15 mouse cellular contexts compared by ENCODE assay signal in the genomic region with DNA sequence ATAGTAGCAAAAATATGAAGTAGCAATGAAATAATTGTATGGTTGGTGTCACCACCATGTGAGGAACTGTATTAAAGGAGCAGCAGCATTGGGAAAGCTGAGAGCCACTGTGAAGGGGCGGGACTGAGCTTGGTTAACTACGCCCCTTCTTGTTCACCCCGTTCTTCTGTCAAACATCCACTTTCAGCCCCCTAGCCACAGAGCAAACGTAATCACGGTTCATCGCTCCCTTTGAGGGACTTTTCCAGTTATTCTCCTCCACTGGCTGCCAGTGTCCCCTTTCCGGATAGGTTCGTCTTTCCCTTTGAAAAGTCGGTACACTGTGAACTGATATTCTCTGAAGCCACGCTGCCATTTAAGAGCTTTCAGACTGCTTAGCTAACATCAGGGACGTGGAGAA.
DNase-seq lines count a peak whose midpoint lies in the region; ATAC-seq lines count a peak whose summit lies in the region.
"Had no signal": no experiment of that assay in that cellular context is flagged by ENCODE, and none has a peak within 500 bp of the region (broad histone marks: within the 10 kb centered on the region; RNA-seq: fewer than 3 reads in every experiment).

No protein-coding gene starts in this region.

- H3K4me3 ChIP-seq in kidney, embryonic 14.5 days (ENCODE audit: low read length): no peak overlapping the region
- H3K4me3 ChIP-seq in hindbrain, embryonic 13.5 days: no peak overlapping the region
- H3K4me3 ChIP-seq: layer of hippocampus, adult 2 months; lung, embryonic 15.5 days; megakaryocyte, embryonic 14.5 days had no signal

- no peaks in the 10 kb centered on the region for H3K9me3 ChIP-seq in kidney, embryonic 14.5 days (ENCODE audit: control insufficient read depth, low read length)
- H3K9me3 ChIP-seq in hindbrain, embryonic 13.5 days: no peaks in the 10 kb centered on the region
- H3K9me3 ChIP-seq: lung, embryonic 15.5 days; megakaryocyte, embryonic 14.5 days had no signal

- DNase-seq in kidney, postnatal 10 days: no peak
- peak; percentile 36 for DNase-seq in testis, postnatal 10 days (ENCODE audit: low spot score)
- DNase-seq in testis, postnatal 14 days (ENCODE audit: low spot score): no peak
- DNase-seq in urinary bladder, postnatal 14 days (ENCODE audit: low spot score): no peak
- no peak for DNase-seq in frontal cortex, postnatal 14 days (ENCODE audit: low spot score in 2 of 2)
- no peak for DNase-seq in adrenal gland, adult 2 months
- DNase-seq: adrenal gland, postnatal 14 days; cerebellum, postnatal 14 days; heart, postnatal 14 days; thymus, adult 18-20 months had no signal

- H3K4me2 ChIP-seq in kidney, embryonic 14.5 days (replicated peaks; ENCODE audit: low read depth, low read length): 0 out of 2 replicates have a peak overlapping the region, but pooled peaks have one; percentile 4
- peak overlapping the region; percentile 27; the same call in 1 of the 2 replicates for H3K4me2 ChIP-seq in hindbrain, embryonic 13.5 days
- H3K4me2 ChIP-seq: lung, embryonic 15.5 days had no signal

- WGBS in kidney, embryonic 14.5 days: 40% methylated on average over 11 of the region's 11 CpGs
- WGBS in hindbrain, embryonic 13.5 days: 15% methylated on average over 11 of the region's 11 CpGs

- no peaks in the 10 kb centered on the region for H3K36me3 ChIP-seq in kidney, embryonic 14.5 days (ENCODE audit: control insufficient read depth, insufficient read depth, low read length)
- H3K36me3 ChIP-seq in hindbrain, embryonic 13.5 days: no peaks in the 10 kb centered on the region
- H3K36me3 ChIP-seq: lung, embryonic 15.5 days had no signal

- H3K27me3 ChIP-seq in kidney, embryonic 14.5 days (ENCODE audit: control insufficient read depth, insufficient read depth, low read length): no peaks in the 10 kb centered on the region
- no peaks in the 10 kb centered on the region for H3K27me3 ChIP-seq in hindbrain, embryonic 13.5 days
- H3K27me3 ChIP-seq: lung, embryonic 15.5 days; megakaryocyte, embryonic 14.5 days had no signal

- no peaks in the 10 kb centered on the region for H3K4me1 ChIP-seq in kidney, embryonic 14.5 days (ENCODE audit: control insufficient read depth, insufficient read depth, low read length)
- no peaks in the 10 kb centered on the region for H3K4me1 ChIP-seq in hindbrain, embryonic 13.5 days (replicated peaks)
- H3K4me1 ChIP-seq: lung, embryonic 15.5 days had no signal

- no peak overlapping the region for H3K9ac ChIP-seq in kidney, embryonic 14.5 days (ENCODE audit: low read depth, low read length)
- H3K9ac ChIP-seq in hindbrain, embryonic 13.5 days: no peak overlapping the region
- H3K9ac ChIP-seq: lung, embryonic 15.5 days had no signal

- no peak for ATAC-seq in kidney, embryonic 14.5 days (ENCODE audit: low FRiP score, low TSS enrichment)
- no peak for ATAC-seq in hindbrain, embryonic 13.5 days (ENCODE audit: low FRiP score)

- no peak overlapping the region for H3K27ac ChIP-seq in kidney, embryonic 14.5 days (ENCODE audit: low read depth, low read length)
- no peak overlapping the region for H3K27ac ChIP-seq in hindbrain, embryonic 13.5 days
- H3K27ac ChIP-seq: layer of hippocampus, adult 2 months; lung, embryonic 15.5 days had no signal
